Mouse (Mus musculus): ENCODE data around the gene Olfr1140.

The Olfr1140 gene

DNA sequence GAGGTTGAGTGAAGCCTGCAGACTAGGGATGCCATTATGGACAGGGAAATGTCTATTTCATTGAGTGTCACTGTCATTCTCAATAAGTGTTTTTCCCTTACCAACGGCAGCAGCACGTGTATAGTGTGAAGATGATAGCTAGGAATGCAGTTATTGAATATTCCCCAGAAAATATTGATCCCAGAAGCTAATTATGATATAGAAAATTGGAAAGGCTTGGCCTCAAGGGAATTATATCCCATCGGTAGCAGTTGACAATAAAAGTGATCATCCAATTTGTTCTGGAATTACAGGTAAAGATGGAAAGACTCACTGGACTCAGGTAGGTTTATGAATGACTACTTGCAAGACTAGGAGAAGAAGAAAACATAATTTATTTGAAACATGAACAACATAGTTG, at the start of gene Olfr1140:
TSS of gene Olfr1140 (plus strand) at position 301 of the 400 bp plus-strand sequence.
- DNase-seq = no peak

DNA sequence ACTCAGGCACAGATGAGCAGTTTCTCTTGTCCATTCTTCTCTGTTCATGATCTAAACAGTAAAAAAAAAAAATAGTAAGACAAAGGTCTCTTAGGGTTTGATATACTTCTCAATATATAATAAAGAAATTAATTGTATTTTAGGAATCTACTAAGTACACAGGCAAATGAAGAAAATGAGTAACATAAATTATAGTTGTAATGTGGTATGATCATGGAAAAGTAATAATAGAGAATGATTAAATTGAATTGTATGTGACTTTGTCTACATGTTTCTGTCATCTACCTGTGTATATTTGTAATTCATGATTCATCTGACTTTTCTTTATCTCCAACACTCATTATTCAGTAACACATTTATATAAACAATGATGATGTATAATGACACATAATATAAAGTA, 49.7 kb upstream of the Olfr1140 start, which contains the start of gene Olfr1136:
TSS of gene Olfr1136 (minus strand) at position 101 of the 400 bp plus-strand sequence.
- no peak for DNase-seq

DNA sequence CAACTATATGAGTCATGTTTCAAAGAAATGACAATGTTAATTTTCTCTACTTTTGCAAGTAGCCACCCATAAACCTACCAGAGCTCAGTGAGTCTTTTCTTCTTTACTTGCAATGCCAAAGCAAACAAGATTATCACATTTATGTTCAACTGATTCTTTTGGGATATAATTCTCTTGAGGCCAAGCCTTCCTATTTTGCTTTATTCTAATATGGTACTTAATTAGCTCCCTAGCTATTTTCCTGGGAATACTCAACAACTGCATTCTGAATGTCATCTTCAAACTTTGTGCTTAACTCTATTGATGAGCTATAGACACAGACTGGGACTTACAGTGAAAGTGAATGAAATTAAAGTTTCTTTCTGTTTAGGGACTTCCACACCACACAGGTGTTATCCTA, 30.5 kb upstream of the Olfr1140 start, which contains the start of gene Olfr1137:
TSS of gene Olfr1137 (minus strand) at position 101 of the 400 bp plus-strand sequence.
- no peak for DNase-seq

DNA sequence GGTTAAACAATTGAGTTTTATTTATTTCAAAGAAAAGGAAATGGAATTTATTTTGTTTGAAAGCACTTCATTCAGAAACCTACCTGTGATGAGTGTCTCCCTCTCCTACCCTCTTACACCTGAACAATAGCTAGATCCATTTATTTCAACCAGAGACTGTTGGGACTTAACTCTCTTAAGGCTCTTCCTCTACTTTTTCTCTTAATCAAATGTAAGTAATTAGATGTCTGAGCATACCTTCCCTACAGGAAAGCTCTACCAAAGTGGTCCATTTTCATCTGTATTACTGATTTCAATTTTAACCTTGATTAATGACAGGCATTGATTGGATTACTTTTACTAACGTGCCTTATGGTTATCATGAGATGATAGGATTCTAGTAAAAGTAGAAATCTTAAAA, 3.7 kb upstream of the Olfr1140 start, which contains the start of gene Olfr1138:
TSS of gene Olfr1138 (minus strand) at position 101 of the 400 bp plus-strand sequence.
- no peak for DNase-seq

DNA sequence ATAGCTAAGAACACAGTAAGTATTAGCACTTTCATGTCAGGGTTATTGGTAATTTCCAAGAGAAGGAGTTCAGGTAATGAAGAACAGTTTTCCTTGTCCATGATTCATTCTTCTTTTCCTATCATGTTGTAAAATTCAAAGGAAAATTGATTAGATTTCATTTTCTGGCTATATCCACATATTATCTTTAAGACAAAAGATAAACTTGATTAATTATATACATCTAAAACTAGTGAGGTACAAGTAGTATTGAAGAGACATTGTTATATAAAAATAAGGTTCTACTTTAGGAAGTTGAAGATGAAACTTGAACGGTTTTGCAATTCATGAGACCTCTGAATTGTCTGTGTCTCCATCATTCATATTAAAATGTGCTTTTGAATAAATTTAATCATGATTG, 10.3 kb downstream of the Olfr1140 start, which contains the start of gene Olfr1141:
TSS of gene Olfr1141 (minus strand) at position 101 of the 400 bp plus-strand sequence.
- DNase-seq = no peak

DNA sequence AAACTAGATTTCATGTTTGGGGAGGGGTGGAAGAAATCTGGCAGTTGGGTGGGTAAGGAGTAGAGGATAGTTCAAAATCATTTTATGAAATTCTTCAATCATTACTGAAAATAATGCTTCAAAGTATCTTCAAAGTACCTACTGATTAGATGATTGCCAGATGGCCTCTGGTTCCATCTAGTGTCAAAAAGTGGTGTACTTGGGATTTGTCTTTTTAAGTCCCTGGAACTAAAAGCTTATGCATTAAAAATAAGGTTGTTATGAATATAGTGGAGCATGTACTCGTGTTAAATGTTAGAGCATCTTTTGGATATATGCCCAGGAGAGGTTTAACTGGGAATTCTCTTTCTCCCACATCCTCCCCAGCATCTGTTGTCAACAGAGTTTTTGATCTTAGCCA, 32.6 kb downstream of the Olfr1140 start:
- DNase-seq = no peak

DNA sequence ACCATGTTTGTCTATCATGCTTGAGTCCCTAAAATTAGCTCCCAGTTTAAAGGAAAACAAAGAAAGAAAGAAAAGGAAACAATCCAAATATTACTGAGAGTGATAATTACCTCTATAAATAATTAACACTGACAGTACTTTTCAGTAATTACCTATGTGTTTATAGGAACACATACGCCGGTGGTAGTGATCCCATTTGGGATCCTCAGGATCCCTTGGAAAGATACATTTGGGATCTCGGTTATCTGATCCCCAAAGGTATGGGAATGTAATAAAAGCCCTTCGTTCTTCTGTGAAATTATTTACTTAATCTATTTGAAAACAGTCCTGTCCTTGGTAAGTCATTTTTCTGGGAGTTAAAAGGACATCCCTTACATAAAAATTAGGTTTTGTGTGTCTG, 35.6 kb downstream of the Olfr1140 start, which contains the start of gene Olfr152:
TSS of gene Olfr152 (plus strand) at position 301 of the 400 bp plus-strand sequence.
- DNase-seq = no peak
